In the genomic region with DNA sequence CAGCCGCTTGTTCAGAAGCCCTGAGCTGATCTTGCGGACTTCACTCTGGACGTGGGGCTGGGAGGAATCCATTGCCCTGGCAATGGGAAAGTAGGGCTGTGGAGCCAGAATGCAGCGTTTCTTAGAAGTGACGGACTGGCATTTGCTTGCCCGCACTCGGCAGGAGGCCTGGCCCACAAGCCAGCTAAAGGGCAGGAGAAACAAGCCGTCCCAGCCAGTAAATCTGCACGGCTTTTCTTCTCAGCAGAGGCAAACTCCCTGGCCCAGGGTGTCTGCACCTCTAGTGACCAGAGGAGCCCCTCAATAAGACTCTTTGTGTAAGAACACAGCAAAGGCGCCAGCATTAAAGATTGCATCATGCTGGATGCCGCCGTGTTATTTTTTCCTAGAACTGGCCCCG, we compare ENCODE assay signal across 9 mouse cellular contexts. TPM values are rescaled to one million over a fixed set of nuclear protein-coding genes. Genes with fewer than 3 reads are reported as not detected.
A peak's percentile ranks its signal among the peaks of the same experiment; 100 is the strongest.
DNase-seq lines count a peak whose midpoint lies in the region; ATAC-seq and TF ChIP-seq lines count a peak whose summit lies in the region.
"Had no signal": no experiment of that assay in that cellular context is flagged by ENCODE, and none has a peak within 500 bp of the region (broad histone marks: within the 10 kb centered on the region; RNA-seq: fewer than 3 reads in every experiment).

No protein-coding gene starts in this region.

- no peak for ATAC-seq in kidney, postnatal 0 days (replicated peaks; ENCODE audit: low FRiP score, low read depth)
- ATAC-seq in forebrain, embryonic 14.5 days: peak; percentile 76
- ATAC-seq in midbrain, embryonic 15.5 days (replicated peaks): peak; percentile 37; the same call in 1 of the 2 replicates
- ATAC-seq in megakaryocyte progenitor cell, adult 5-6 weeks (replicated peaks; ENCODE audit: poor library complexity): no peak
- ATAC-seq: Patski had no signal

- H3K27ac ChIP-seq in kidney, postnatal 0 days: peak overlapping the region; percentile 42; the same call in 1 of the 2 replicates
- H3K27ac ChIP-seq in forebrain, embryonic 14.5 days (ENCODE audit: low read depth, low read length): peak overlapping the region; percentile 79
- H3K27ac ChIP-seq in midbrain, embryonic 15.5 days: peak overlapping the region; percentile 53; the same call in 1 of the 2 replicates

- H3K4me3 ChIP-seq in kidney, postnatal 0 days (replicated peaks; ENCODE audit: low read depth, low read length): no peak overlapping the region
- no peak overlapping the region for H3K4me3 ChIP-seq in forebrain, embryonic 14.5 days (ENCODE audit: low read depth, low read length)
- H3K4me3 ChIP-seq in midbrain, embryonic 15.5 days: no peak overlapping the region

- WGBS in kidney, postnatal 0 days: 56% methylated on average over 13 of the region's 13 CpGs
- WGBS in forebrain, embryonic 14.5 days: 3% methylated on average over 13 of the region's 13 CpGs
- 16% methylated on average over 13 of the region's 13 CpGs for WGBS in midbrain, embryonic 15.5 days

- H3K4me1 ChIP-seq in kidney, postnatal 0 days (replicated peaks; ENCODE audit: insufficient read depth, low read length): 0 out of 2 replicates have a peak, but pooled peaks cover 11% of the 10 kb centered on the region
- H3K4me1 ChIP-seq in forebrain, embryonic 14.5 days (ENCODE audit: control insufficient read depth, insufficient read depth, low read length): peaks cover 28% of the 10 kb centered on the region
- peaks cover 14% of the 10 kb centered on the region for H3K4me1 ChIP-seq in midbrain, embryonic 15.5 days

- H3K9me3 ChIP-seq in kidney, postnatal 0 days (replicated peaks; ENCODE audit: low read length): no peaks in the 10 kb centered on the region
- no peaks in the 10 kb centered on the region for H3K9me3 ChIP-seq in forebrain, embryonic 14.5 days (replicated peaks; ENCODE audit: control insufficient read depth, low read length)
- H3K9me3 ChIP-seq in midbrain, embryonic 15.5 days: no peaks in the 10 kb centered on the region

- H3K36me3 ChIP-seq in kidney, postnatal 0 days (ENCODE audit: insufficient read depth, low read length): peaks cover 11% of the 10 kb centered on the region; the same call in 1 of the 2 replicates
- no peaks in the 10 kb centered on the region for H3K36me3 ChIP-seq in forebrain, embryonic 14.5 days (ENCODE audit: control insufficient read depth, insufficient read depth, low read length)
- H3K36me3 ChIP-seq in midbrain, embryonic 15.5 days (replicated peaks): no peaks in the 10 kb centered on the region

- no peak for DNase-seq in kidney, postnatal 0 days (ENCODE audit: low spot score)
- no peak for DNase-seq in kidney, adult 11 months
- peak; percentile 75 for DNase-seq in cerebellum, adult 8-10 months
- peak; percentile 83 for DNase-seq in forebrain, embryonic 14.5 days (ENCODE audit: low spot score)
- DNase-seq in natural killer cell, adult 2 months (ENCODE audit: low spot score in 2 of 2): no peak
- DNase-seq in urinary bladder, postnatal 25 days (ENCODE audit: low spot score): no peak

- no peak overlapping the region for H3K9ac ChIP-seq in kidney, postnatal 0 days (ENCODE audit: low read depth, low read length)
- H3K9ac ChIP-seq in forebrain, embryonic 14.5 days (ENCODE audit: low read length): peak overlapping the region; percentile 40; the same call in 1 of the 2 replicates
- H3K9ac ChIP-seq in midbrain, embryonic 15.5 days: no peak overlapping the region

- no peak overlapping the region for H3K4me2 ChIP-seq in kidney, postnatal 0 days (ENCODE audit: low read length)
- peak overlapping the region; percentile 27 for H3K4me2 ChIP-seq in forebrain, embryonic 14.5 days (ENCODE audit: low read length)
- H3K4me2 ChIP-seq in midbrain, embryonic 15.5 days: no peak overlapping the region

- H3K27me3 ChIP-seq in kidney, postnatal 0 days (ENCODE audit: insufficient read depth, low read length): no peaks in the 10 kb centered on the region
- H3K27me3 ChIP-seq in forebrain, embryonic 14.5 days (replicated peaks; ENCODE audit: control insufficient read depth, insufficient read depth, low read length): no peaks in the 10 kb centered on the region
- no peaks in the 10 kb centered on the region for H3K27me3 ChIP-seq in midbrain, embryonic 15.5 days (replicated peaks)
- H3K27me3 ChIP-seq: Patski had no signal

- no peak for TF ChIP-seq CTCF in kidney, postnatal 0 days (IDR thresholded peaks at IDR 0.05; ENCODE audit: low read depth)

RNA-seq across cellular contexts. Expression of gene Elk3, which starts 55.6 kb away (rescaled TPM):
- 50.2 and 53.9 TPM in 2 replicates for polyA plus RNA-seq in kidney, postnatal 0 days (2015; fragmentation: Nextera tagmentation; extraction: Ambion mirVana)
- 7.0 and 11.0 TPM in 2 replicates for polyA plus RNA-seq in forebrain, embryonic 14.5 days (2014; fragmentation: Nextera tagmentation; extraction: Ambion mirVana)
- 7.5 and 7.9 TPM in 2 replicates for polyA plus RNA-seq in midbrain, embryonic 15.5 days (2015; fragmentation: Nextera tagmentation; extraction: Ambion mirVana)
- 27.0 and 28.4 TPM in 2 replicates for total RNA-seq in megakaryocyte progenitor cell, adult 5-6 weeks (2015)
- total RNA-seq in megakaryocyte progenitor cell, adult 5-6 weeks (2017): 15.9 and 17.6 TPM in 2 replicates

Comparison
In these comparisons a context has a peak if more than half of its experiments do, and no peak if none do; other contexts are left out.
1. ATAC-seq: peak in forebrain, embryonic 14.5 days (single experiment) and midbrain, embryonic 15.5 days (single experiment); none in kidney, postnatal 0 days (single experiment) and megakaryocyte progenitor cell, adult 5-6 weeks (single experiment).
2. DNase-seq: peak in cerebellum, adult 8-10 months (single experiment) and forebrain, embryonic 14.5 days (single experiment); none in kidney, postnatal 0 days (single experiment), kidney, adult 11 months (single experiment), natural killer cell, adult 2 months (0 of 2) and urinary bladder, postnatal 25 days (single experiment).
3. Peak in every context shown above with its lines, with median percentiles within 50 percentile points of each other: H3K27ac ChIP-seq.